Mouse (Mus musculus) kidney, adult 2 months (tissue): ENCODE data around the gene Vangl2. TPM values are rescaled to one million over a fixed set of nuclear protein-coding genes. Genes with fewer than 3 reads are reported as not detected.

Experiments
- DNase-seq: peaks from one replicate; pipeline ENCODE4 v3.0.0; 2021
- H3K27ac ChIP-seq: fragments of 200-500 bp; 2 replicates; pipeline ENCODE4 v1.5.1; 2012; ENCODE audit warnings: low read depth, low read length, control low read depth, inconsistent platforms; ENCODE audit not compliant: insufficient read depth
- H3K27me3 ChIP-seq: fragments of 200-500 bp; replicated peaks from 2 replicates; pipeline ENCODE4 v1.6.1; 2012; ENCODE audit warnings: mild to moderate bottlenecking, moderate library complexity, low read length, inconsistent platforms; ENCODE audit not compliant: control insufficient read depth, insufficient read depth
- H3K36me3 ChIP-seq: fragments of 200-500 bp; 2 replicates; pipeline ENCODE4 v1.6.1; 2012; ENCODE audit warnings: mild to moderate bottlenecking, moderate library complexity, low read length, inconsistent platforms; ENCODE audit not compliant: control insufficient read depth, insufficient read depth
- H3K4me1 ChIP-seq: fragments of 200-500 bp; 2 replicates; pipeline ENCODE4 v1.6.1; 2011; ENCODE audit warnings: low read length; ENCODE audit not compliant: control insufficient read depth, insufficient read depth
- H3K4me3 ChIP-seq: fragments of 200-500 bp; 2 replicates; pipeline ENCODE4 v1.5.1; 2011; ENCODE audit warnings: mild to moderate bottlenecking, low read depth, low read length, control low read depth; ENCODE audit not compliant: insufficient read depth
- CTCF ChIP-seq: fragments of 200-500 bp; conservative IDR thresholded peaks from 2 replicates; pipeline ENCODE4 v1.5.1; 2011; ENCODE audit warnings: low read depth, mild to moderate bottlenecking, control low read depth, low read length, moderate library complexity, mixed read lengths; ENCODE audit not compliant: insufficient read depth, insufficient read length
- POLR2A ChIP-seq: fragments of 200-500 bp; IDR thresholded peaks from one replicate; pipeline ENCODE4 v1.6.1; 2011; ENCODE audit warnings: low read depth, low read length, control low read depth
- WGBS: fragments of 180-500 bp; shearing (Covaris S2); methylation state at CpG from one replicate; pipeline ENCODE4 v1.1.7; 2018; 5-methylcytosine and 5-hydroxymethylcytosine counted together
- polyA plus RNA-seq: library from polyadenylated mRNA; depleted of rRNA; stranded (reverse); fragments of >200 nt; gene quantifications from 2 replicates; pipeline ENCODE4 v1.2.3, GENCODE M21; 2012

Gene Vangl2
- polyA plus RNA-seq, 1 experiment, result 3.3 TPM

DNA sequence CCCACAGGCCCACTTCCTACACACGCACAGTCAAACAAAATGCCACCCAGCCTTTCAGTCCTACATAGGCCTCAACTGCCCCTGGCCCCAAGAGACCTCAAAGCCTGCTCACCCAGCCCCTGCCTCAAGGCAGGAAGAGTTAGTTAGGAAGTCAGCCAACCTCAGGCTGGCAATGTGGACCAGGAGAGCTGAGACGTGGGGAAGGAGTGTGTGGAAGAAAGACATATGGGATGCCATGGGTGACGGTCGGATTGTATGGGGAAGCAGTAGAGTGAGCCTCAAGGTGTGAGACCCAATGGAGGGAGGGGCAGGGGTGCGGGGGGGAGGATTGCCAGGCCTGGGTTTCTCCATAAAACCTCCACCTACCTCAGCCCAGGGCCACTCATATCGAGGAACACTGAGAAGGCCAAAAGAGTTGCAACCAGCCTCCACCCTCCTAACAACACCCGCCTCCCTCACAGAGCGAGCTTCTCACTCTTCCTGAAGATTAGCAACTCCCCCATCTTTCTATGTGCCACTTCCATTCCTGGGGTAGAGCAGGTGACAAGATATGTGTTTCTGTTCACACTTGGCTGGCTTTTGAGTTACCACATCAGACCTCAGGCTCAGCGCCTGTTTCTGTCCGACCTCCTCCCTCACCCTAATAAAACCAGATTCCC, 8.3 kb downstream of the Vangl2 start:
- no peak for DNase-seq
- no peaks in the 10 kb centered on the region for H3K4me1 ChIP-seq
- TF ChIP-seq POLR2A, result no peak
- TF ChIP-seq CTCF, result no peak
- H3K27ac ChIP-seq, result no peak overlapping the region
- H3K4me3 ChIP-seq, result no peak overlapping the region
- no peaks in the 10 kb centered on the region for H3K36me3 ChIP-seq
- 78% methylated on average over 10 of the region's 10 CpGs for WGBS
- no peaks in the 10 kb centered on the region for H3K27me3 ChIP-seq

DNA sequence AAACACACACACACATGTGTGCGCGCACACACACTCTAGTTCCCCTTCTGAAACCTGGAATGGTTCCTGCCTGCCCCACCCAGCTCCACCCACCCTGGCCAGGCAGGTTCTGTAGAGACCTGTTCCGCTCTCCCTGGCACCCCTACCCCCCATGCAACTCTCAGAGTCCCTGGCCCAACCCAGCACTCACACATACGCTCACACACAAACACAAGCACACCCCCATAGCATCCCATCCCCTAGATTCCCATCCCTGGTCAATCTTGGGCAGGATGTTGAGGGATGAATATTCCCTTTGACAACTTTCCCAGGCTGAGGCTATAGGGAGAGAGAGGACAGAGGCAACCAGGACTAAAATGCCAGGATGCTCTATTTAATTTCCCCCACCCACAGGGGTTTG, 8.9 kb downstream of the Vangl2 start:
- Histone ChIP-seq H3K4me1 (no peaks in the 10 kb centered on the region), H3K4me3 (no peak overlapping the region), H3K27me3 (no peaks in the 10 kb centered on the region), H3K27ac (no peak overlapping the region), H3K36me3 (no peaks in the 10 kb centered on the region)
- TF ChIP-seq POLR2A, result no peak
- TF ChIP-seq CTCF, result no peak
- no peak for DNase-seq
- 85% methylated on average over 4 of the region's 4 CpGs for WGBS

DNA sequence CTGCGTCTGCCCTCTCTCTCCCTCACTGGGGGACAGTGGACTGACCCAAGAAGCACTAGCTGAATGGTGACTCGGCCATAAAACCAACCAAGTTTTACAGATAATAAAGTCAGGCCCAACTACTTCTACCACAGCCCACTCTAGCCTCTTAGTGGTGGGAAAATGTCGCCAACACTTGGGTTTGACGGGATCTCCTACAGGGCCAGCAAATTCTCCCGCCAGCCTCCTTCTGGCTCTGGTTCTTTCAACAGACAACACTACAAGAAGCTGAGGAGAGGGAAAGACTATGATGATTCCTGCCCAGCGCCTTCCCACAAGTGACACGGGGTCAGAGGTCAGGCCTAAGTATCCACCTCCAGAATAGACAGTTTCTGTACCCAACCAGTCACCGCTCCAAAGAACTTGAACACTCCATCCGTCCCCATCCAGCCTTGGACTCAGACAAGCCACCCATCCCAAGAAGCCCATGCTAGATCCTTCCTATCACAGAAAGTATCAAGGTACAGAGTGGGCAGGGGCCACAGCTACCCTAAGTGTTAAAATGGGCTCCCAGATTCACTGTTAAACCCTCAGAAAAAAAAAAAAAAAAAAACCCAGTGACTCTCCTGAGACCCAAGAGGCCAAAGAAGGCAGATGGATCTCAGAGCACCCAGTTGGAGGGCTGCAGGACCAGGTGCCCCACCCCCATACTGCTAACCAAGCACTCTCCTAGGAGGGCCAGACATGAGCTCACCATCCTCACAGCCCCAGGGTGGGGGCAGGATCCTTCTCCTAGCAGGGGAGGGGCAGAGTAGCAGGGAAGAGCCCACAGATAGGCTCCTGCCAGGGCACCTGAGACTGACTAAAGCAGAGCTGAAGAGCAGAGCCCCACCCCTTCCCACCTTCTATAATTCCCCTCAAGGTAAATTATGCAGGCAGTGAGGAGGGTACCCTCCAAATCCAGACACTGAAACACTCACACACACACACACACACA, 9.6 kb downstream of the Vangl2 start:
- H3K4me3 ChIP-seq, result no peak overlapping the region
- H3K4me1 ChIP-seq, result no peaks in the 10 kb centered on the region
- H3K27me3 ChIP-seq, result no peaks in the 10 kb centered on the region
- no peak overlapping the region for H3K27ac ChIP-seq
- WGBS, result 94% methylated on average over 9 of the region's 9 CpGs
- DNase-seq, result no peak
- no peaks in the 10 kb centered on the region for H3K36me3 ChIP-seq
- TF ChIP-seq POLR2A (no peak), CTCF (no peak)

DNA sequence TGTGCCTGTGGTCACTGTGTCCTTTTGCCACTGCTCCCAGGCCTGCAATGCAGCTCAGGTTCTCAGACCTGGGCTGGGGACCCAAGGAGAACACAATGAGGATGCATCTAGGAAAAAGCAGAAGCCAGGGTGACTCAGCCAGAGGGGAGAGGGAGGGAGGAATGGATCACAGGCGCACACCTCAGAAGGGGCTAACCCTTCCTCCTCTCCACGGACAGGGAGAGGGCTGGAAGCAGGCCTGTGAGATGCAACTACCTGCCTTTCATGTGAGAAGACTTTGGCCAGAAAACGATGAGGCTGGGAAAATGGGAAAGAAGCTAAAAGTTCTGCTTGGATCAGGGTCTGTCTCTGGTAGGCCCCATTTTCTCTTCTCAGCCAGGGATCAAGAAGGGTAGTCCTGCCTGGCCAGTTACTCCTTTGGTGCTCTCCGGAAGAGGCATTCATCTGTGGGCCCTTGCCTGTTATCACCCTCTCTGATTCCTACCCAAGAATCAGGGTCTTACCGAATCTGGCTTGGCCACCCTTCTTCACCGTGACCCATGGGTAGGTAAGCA, 10.7 kb downstream of the Vangl2 start:
- H3K4me1 ChIP-seq, result no peaks in the 10 kb centered on the region
- no peak overlapping the region for H3K4me3 ChIP-seq
- 87% methylated on average over 6 of the region's 6 CpGs for WGBS
- no peak overlapping the region for H3K27ac ChIP-seq
- H3K27me3 ChIP-seq, result no peaks in the 10 kb centered on the region
- no peak for TF ChIP-seq POLR2A
- TF ChIP-seq CTCF, result no peak
- DNase-seq, result no peak
- no peaks in the 10 kb centered on the region for H3K36me3 ChIP-seq

DNA sequence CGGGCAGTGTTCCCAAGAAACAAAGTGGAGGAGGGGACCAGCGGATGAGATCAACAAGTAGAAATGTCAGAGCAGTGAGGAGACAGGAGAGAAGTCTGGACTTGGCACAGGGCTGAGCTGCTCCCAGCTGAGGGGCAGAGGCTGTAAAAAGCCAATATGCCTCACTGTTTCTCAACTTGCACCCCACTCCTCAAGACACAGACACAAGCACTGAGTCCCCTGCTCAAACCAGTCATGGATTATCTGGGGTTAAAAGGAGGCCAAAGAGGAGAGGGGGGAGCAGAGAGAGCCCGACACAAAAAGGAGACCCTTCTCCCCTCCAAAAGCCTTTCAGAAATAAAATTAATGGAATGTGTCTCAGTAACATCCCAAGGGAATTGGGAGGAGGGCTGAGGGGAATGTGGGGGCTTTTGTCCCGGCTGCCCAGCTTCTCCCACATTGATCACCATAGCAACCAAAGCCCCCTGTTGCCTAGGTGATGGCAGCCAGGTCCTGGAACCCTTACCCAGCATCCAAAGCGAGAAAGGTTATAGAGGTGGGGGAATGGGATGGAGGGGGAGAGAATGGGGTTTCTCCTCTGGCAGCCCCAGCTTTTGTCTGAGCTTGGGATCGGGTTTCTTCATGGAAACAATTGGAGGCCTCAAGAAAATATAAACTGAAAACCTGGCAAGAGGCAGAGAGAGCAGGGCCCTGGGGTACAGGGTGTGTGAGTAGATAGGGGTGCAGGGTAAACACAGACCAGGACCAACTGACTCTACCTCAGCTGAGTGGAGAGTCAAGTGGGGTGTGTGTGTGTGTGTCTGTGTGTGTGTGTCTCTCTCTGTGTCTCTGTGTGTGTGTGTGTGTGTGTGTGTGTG, 11.4 kb downstream of the Vangl2 start:
- H3K27me3 ChIP-seq, result no peaks in the 10 kb centered on the region
- no peak for DNase-seq
- H3K4me1 ChIP-seq, result no peaks in the 10 kb centered on the region
- 60% methylated on average over 6 of the region's 6 CpGs for WGBS
- no peak overlapping the region for H3K4me3 ChIP-seq
- no peaks in the 10 kb centered on the region for H3K36me3 ChIP-seq
- TF ChIP-seq POLR2A (no peak), CTCF (no peak)
- no peak overlapping the region for H3K27ac ChIP-seq

DNA sequence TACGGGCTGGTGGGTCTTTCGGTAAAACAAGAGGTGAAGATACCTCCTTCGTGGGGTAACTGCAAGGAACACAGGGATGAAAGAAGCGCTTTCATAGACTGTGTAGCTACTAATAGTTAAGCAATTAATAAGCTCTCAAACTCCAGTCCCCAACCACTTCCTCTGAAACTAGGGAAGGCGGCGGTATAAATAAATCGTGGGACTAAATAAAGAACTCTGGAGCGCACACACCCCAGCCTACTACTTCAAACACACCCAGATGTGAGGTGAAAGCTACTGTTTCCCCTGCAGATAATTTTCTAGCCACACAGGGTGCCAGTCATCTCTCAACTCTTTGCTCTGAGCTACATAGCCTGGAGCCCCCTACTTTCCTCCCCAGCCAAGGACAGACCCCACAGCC, 12.2 kb downstream of the Vangl2 start:
- WGBS, result 43% methylated on average over 8 of the region's 8 CpGs
- H3K4me3 ChIP-seq, result no peak overlapping the region
- no peak overlapping the region for H3K27ac ChIP-seq
- DNase-seq, result no peak
- TF ChIP-seq CTCF (no peak), POLR2A (no peak)
- no peaks in the 10 kb centered on the region for H3K36me3 ChIP-seq
- no peaks in the 10 kb centered on the region for H3K27me3 ChIP-seq
- H3K4me1 ChIP-seq, result no peaks in the 10 kb centered on the region

DNA sequence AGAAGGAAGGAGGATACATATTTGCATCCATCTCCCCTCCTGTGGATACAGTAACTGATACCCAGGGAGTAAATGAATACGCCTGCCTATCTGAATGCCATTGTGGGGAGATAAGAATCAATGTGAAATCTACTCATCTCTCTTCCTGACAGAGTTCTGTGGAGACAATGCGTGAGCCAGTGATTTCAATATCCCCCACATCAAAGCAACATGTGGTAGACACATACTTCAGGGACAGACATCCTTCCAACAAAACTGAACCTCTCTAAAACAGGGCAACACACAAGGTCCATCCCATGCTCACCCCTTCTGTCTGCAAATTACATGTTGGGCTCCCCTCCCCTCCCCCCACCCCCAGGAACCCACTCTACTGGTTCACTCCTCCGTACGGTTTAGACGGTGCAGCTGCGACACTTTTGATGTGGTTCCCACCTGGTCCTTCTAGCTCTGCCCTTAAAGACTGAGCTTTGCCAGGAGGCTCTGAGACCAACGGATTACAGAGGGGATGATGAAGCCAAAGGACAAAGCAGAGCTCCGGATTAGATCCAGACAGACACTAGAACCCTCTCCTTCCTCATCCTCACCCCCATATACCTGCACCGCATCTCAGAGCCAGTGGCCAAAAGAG, 12.8 kb downstream of the Vangl2 start:
- TF ChIP-seq POLR2A, result no peak
- TF ChIP-seq CTCF, result no peak
- no peak overlapping the region for H3K27ac ChIP-seq
- WGBS, result 73% methylated on average over 9 of the region's 9 CpGs
- H3K36me3 ChIP-seq, result no peaks in the 10 kb centered on the region
- no peaks in the 10 kb centered on the region for H3K27me3 ChIP-seq
- no peaks in the 10 kb centered on the region for H3K4me1 ChIP-seq
- no peak for DNase-seq
- H3K4me3 ChIP-seq, result no peak overlapping the region
